Mouse (Mus musculus) lung, adult 18-20 months (tissue): Measurements from ENCODE around the gene Olfr566.

ENCODE experiments used
- DNase-seq, 2 experiments: peaks; one replicate each; pipeline ENCODE4 v3.0.0; 2022; ENCODE audit warnings: mixed read lengths in 2 of 2

Olfr566 gene

GRCm38 (mm10) chr7:102858665-102859064 lies at the start of gene Olfr566:
Olfr566 (minus strand) TSS chr7:102858765.
- no peak for DNase-seq

- no peak for DNase-seq
Measured at GRCm38 (mm10) chr7:102890782-102891181, 32.2 kb upstream of the Olfr566 start, which contains the start of gene Olfr569. Olfr569 (minus strand) TSS chr7:102890882.

- no peak for DNase-seq
Measured at GRCm38 (mm10) chr7:102876822-102877221, 18.3 kb upstream of the Olfr566 start, which contains the start of gene Olfr568. Olfr568 (plus strand) TSS chr7:102877122.

GRCm38 (mm10) chr7:102855807-102856206 lies 2.8 kb downstream of the Olfr566 start:
- no peak for DNase-seq
